Mouse (Mus musculus) liver, embryonic 16.5 days (tissue): ENCODE measurements around the gene Riok2. TPM values are rescaled to one million over a fixed set of nuclear protein-coding genes. Genes with fewer than 3 reads are reported as not detected.
A peak's percentile ranks its signal among the peaks of the same experiment; 100 is the strongest.

Experiments used
- ATAC-seq: fragments of 200-750 bp; cut with Nextera tagmentation; 2 replicates; pipeline ENCODE4 v1.8.0; 2017; ENCODE audit warnings: low read depth, mild to moderate bottlenecking, moderate number of reproducible peaks, moderate library complexity
- H3K27ac ChIP-seq: fragments of 300-500 bp; sonication (generic); 2 replicates; pipeline ENCODE4 v1.5.1; 2014; ENCODE audit warnings: mild to moderate bottlenecking, low read length
- H3K27me3 ChIP-seq: fragments of 300-500 bp; sonication (generic); 2 replicates; pipeline ENCODE4 v1.6.1; 2014; ENCODE audit warnings: low read depth, low read length, mixed read lengths; ENCODE audit not compliant: control insufficient read depth, insufficient read depth
- H3K36me3 ChIP-seq: fragments of 300-500 bp; sonication (generic); 2 replicates; pipeline ENCODE4 v1.6.1; 2014; ENCODE audit warnings: mild to moderate bottlenecking; ENCODE audit not compliant: control insufficient read depth, insufficient read depth
- H3K4me1 ChIP-seq: fragments of 300-500 bp; sonication (generic); 2 replicates; pipeline ENCODE4 v1.6.1; 2014; ENCODE audit warnings: low read depth, low read length, mixed read lengths; ENCODE audit not compliant: control insufficient read depth
- H3K4me2 ChIP-seq: fragments of 300-500 bp; sonication (generic); 2 replicates; pipeline ENCODE4 v1.6.1; 2014; ENCODE audit warnings: low read depth, low read length, mixed read lengths
- H3K4me3 ChIP-seq: fragments of 300-500 bp; sonication (generic); 2 replicates; pipeline ENCODE4 v1.5.1; 2014; ENCODE audit warnings: low read depth, mild to moderate bottlenecking, low read length
- H3K9ac ChIP-seq: fragments of 300-500 bp; sonication (generic); 2 replicates; pipeline ENCODE4 v1.6.1; 2014; ENCODE audit warnings: low read depth, low read length
- H3K9me3 ChIP-seq: fragments of 300-500 bp; sonication (generic); replicated peaks from 2 replicates; pipeline ENCODE4 v1.6.1; 2016; ENCODE audit warnings: low read length; ENCODE audit not compliant: control insufficient read depth
- WGBS: fragments of 180-500 bp; shearing (Covaris S2); extraction: QIAGEN DNeasy Blood & Tissue Kit; methylation state at CpG from one replicate; pipeline ENCODE4 v1.1.7; 2014; ENCODE audit not compliant: insufficient replicate concordance; 5-methylcytosine and 5-hydroxymethylcytosine counted together
- polyA plus RNA-seq: library from polyadenylated mRNA; unstranded; fragments of >200 nt; fragmentation: Nextera tagmentation; extraction: Ambion mirVana; gene quantifications from 2 replicates; pipeline ENCODE4 v1.2.1, GENCODE M21; 2015

Gene Riok2
- polyA plus RNA-seq, 1 experiment from 2014 or later: 9.1 TPM

GRCm38 (mm10) chr17:17384502-17384901, 10.4 kb downstream of the Riok2 start:
- no peak overlapping the region for H3K4me3 ChIP-seq
- no peak overlapping the region for H3K9ac ChIP-seq
- no peaks in the 10 kb centered on the region for H3K4me1 ChIP-seq
- H3K36me3 ChIP-seq: peaks cover 16% of the 10 kb centered on the region
- H3K27ac ChIP-seq: no peak overlapping the region
- 52% methylated on average over 3 of the region's 3 CpGs for WGBS
- H3K9me3 ChIP-seq: no peaks in the 10 kb centered on the region
- H3K27me3 ChIP-seq: no peaks in the 10 kb centered on the region
- no peak overlapping the region for H3K4me2 ChIP-seq
- no peak for ATAC-seq

DNA sequence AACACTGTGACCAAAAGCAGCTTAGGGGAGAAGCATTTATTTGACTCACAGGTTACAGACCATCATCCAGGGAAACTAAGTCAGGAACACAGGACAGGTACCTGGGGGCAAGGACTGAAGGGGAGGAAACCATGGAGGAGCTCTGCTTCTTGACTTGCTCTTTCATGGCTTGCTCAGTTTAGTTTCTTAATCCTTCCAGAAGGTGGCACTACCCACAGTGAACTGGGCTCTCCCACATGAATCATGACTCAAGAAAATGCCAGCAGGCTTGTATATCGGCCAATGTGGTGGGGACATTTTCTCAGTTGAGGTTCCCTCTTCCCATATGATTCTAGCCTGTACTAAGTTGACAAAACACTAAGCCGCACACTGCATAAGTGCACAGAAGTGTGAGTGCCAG, 12.0 kb downstream of the Riok2 start:
- peaks cover 18% of the 10 kb centered on the region for H3K36me3 ChIP-seq
- 75% methylated on average over 2 of the region's 2 CpGs for WGBS
- no peak overlapping the region for H3K9ac ChIP-seq
- H3K27me3 ChIP-seq: no peaks in the 10 kb centered on the region
- no peak for ATAC-seq
- no peaks in the 10 kb centered on the region for H3K4me1 ChIP-seq
- no peak overlapping the region for H3K27ac ChIP-seq
- H3K9me3 ChIP-seq: no peaks in the 10 kb centered on the region
- no peak overlapping the region for H3K4me3 ChIP-seq
- H3K4me2 ChIP-seq: no peak overlapping the region

DNA sequence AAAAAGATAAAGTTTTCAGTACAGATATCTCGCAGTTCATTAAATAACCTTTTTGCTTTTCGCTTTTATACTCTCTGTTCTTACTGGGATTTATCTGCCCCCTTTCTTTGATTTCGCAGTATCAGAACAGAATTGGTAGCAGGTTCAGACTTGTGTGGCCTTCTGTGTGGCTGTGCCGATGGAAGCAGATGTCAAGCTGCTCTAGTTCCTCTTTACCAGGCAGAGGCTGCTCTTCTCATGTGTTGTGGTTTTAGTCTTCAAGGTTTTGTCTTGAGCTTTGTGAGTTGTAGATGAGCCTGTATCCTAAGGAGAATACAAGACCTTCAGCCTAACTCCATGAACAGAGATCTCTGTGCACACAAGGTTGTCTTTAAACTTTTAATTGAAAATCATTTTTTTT, 17.7 kb downstream of the Riok2 start:
- no peak overlapping the region for H3K9ac ChIP-seq
- no peak for ATAC-seq
- no peak overlapping the region for H3K4me3 ChIP-seq
- no peak overlapping the region for H3K27ac ChIP-seq
- WGBS: 66% methylated on average over 4 of the region's 4 CpGs
- H3K4me1 ChIP-seq: no peaks in the 10 kb centered on the region
- H3K9me3 ChIP-seq: no peaks in the 10 kb centered on the region
- H3K4me2 ChIP-seq: no peak overlapping the region
- peaks cover 12% of the 10 kb centered on the region; the same call in 1 of the 2 replicates for H3K36me3 ChIP-seq
- H3K27me3 ChIP-seq: no peaks in the 10 kb centered on the region

- Histone ChIP-seq H3K36me3 (peaks cover 6% of the 10 kb centered on the region; the same call in 1 of the 2 replicates), H3K9me3 (no peaks in the 10 kb centered on the region), H3K27me3 (no peaks in the 10 kb centered on the region), H3K27ac (no peak overlapping the region), H3K9ac (no peak overlapping the region), H3K4me3 (no peak overlapping the region), H3K4me1 (no peaks in the 10 kb centered on the region), H3K4me2 (no peak overlapping the region)
- peak; percentile 71 for ATAC-seq
- 64% methylated on average over 7 of the region's 7 CpGs for WGBS
Measured at GRCm38 (mm10) chr17:17392863-17393262, 18.8 kb downstream of the Riok2 start.

- Histone ChIP-seq H3K4me2 (no peak overlapping the region), H3K9me3 (no peaks in the 10 kb centered on the region), H3K9ac (no peak overlapping the region), H3K4me3 (no peak overlapping the region), H3K4me1 (no peaks in the 10 kb centered on the region), H3K27me3 (no peaks in the 10 kb centered on the region), H3K36me3 (peaks cover 6% of the 10 kb centered on the region; the same call in 1 of the 2 replicates), H3K27ac (no peak overlapping the region)
- 80% methylated on average over 6 of the region's 6 CpGs for WGBS
- no peak for ATAC-seq
Measured at GRCm38 (mm10) chr17:17393300-17393699, 19.2 kb downstream of the Riok2 start.

GRCm38 (mm10) chr17:17394336-17394735, 20.2 kb downstream of the Riok2 start:
- Histone ChIP-seq H3K9ac (no peak overlapping the region), H3K36me3 (peaks cover 6% of the 10 kb centered on the region; the same call in 1 of the 2 replicates), H3K9me3 (no peaks in the 10 kb centered on the region), H3K4me3 (no peak overlapping the region), H3K4me2 (no peak overlapping the region), H3K27me3 (no peaks in the 10 kb centered on the region), H3K27ac (no peak overlapping the region), H3K4me1 (no peaks in the 10 kb centered on the region)
- ATAC-seq: peak; percentile 47; the same call in 1 of the 2 replicates
- 26% methylated on average over 4 of the region's 4 CpGs for WGBS

DNA sequence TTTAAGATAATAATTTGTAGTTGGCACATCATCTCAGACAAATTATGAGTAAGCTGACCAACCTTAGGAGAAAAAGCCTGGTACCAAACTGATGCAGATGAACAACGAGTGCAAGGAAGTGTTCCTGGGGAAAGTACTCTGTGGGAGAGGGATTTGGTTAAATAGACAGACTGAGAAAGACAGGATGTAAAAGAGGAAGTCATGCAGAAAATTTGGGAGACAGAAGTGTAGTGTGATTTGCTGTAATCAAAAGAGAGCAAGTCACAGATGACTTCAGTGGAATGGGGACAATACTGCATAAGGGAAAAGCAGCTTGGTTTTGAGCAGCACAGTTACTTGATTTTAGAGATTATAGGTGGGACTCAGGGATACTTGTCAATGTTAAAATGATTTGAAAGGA, 22.8 kb downstream of the Riok2 start:
- WGBS: 44% methylated on average over 1 of the region's 1 CpGs
- H3K4me1 ChIP-seq: no peaks in the 10 kb centered on the region
- no peak overlapping the region for H3K27ac ChIP-seq
- no peaks in the 10 kb centered on the region for H3K9me3 ChIP-seq
- no peak overlapping the region for H3K9ac ChIP-seq
- no peak for ATAC-seq
- H3K4me3 ChIP-seq: no peak overlapping the region
- H3K4me2 ChIP-seq: no peak overlapping the region
- H3K27me3 ChIP-seq: no peaks in the 10 kb centered on the region
- no peaks in the 10 kb centered on the region for H3K36me3 ChIP-seq

GRCm38 (mm10) chr17:17398664-17399063, 24.6 kb downstream of the Riok2 start:
- Histone ChIP-seq H3K36me3 (no peaks in the 10 kb centered on the region), H3K4me2 (no peak overlapping the region), H3K9me3 (no peaks in the 10 kb centered on the region), H3K9ac (no peak overlapping the region), H3K27ac (no peak overlapping the region), H3K4me3 (no peak overlapping the region), H3K27me3 (no peaks in the 10 kb centered on the region), H3K4me1 (no peaks in the 10 kb centered on the region)
- ATAC-seq: no peak
- WGBS: 12% methylated on average over 2 of the region's 2 CpGs

DNA sequence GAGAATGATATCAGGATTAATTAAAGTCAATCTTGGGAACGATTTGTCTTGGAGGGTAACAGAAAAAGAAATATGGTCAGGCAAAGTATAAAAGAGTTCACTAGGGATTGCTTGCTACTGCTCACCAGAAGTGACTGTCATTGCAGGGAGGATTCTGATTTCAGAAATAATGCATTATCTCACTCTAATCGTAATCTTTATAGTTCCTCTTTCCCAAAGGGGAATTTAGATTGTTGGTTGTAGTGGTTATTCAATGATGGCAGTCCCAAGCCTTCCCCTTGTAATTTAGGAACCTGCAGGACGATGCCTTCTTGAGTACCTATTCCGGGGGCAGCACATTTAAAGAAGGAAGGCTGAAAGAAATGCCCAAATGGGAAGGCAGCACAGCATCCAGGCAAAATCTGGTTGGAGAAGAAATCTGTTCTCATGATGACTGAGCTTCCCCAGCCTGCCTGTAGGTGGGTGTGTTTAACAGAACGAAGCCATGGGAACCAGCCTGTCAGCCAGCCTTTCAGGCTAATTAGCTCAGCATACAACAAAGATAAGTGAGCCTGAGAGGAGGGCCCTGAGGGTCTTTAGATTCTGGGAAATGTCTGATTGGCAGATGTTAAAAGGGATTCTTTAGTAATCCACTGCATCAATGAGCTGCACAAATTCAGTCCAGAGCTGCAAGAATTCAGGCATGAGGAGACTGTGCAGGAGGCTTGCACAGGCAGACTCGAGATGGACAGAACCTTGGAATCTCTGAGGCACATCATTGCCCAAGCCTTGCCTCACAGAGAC, 28.3 kb downstream of the Riok2 start, which contains the start of gene Lix1:
Gene Lix1, plus strand, starts transcription at position 451 of the 783 bp plus-strand sequence.
- no peak within 1 kb of the TSS for H3K4me3 ChIP-seq
- H3K36me3 ChIP-seq: no peaks in the 10 kb centered on the region
- 26% methylated on average over 6 of the region's 6 CpGs for WGBS
- no peak within 1 kb of the TSS for H3K27ac ChIP-seq
- no peaks in the 10 kb centered on the region for H3K27me3 ChIP-seq
- H3K9me3 ChIP-seq: no peaks in the 10 kb centered on the region
- ATAC-seq: no peak
- H3K9ac ChIP-seq: no peak within 1 kb of the TSS
- no peak within 1 kb of the TSS for H3K4me2 ChIP-seq
- H3K4me1 ChIP-seq: no peaks in the 10 kb centered on the region
